Mouse (Mus musculus) kidney, adult 2 months (tissue): ENCODE results near the gene Ptprd. TPM values are rescaled to one million over a fixed set of nuclear protein-coding genes. Genes with fewer than 3 reads are reported as not detected.

Source experiments
- DNase-seq: peaks from one replicate; pipeline ENCODE4 v3.0.0; 2021
- H3K27ac ChIP-seq: fragments of 200-500 bp; 2 replicates; pipeline ENCODE4 v1.5.1; 2012; ENCODE audit warnings: low read depth, low read length, control low read depth, inconsistent platforms; ENCODE audit not compliant: insufficient read depth
- H3K27me3 ChIP-seq: fragments of 200-500 bp; replicated peaks from 2 replicates; pipeline ENCODE4 v1.6.1; 2012; ENCODE audit warnings: mild to moderate bottlenecking, moderate library complexity, low read length, inconsistent platforms; ENCODE audit not compliant: control insufficient read depth, insufficient read depth
- H3K36me3 ChIP-seq: fragments of 200-500 bp; 2 replicates; pipeline ENCODE4 v1.6.1; 2012; ENCODE audit warnings: mild to moderate bottlenecking, moderate library complexity, low read length, inconsistent platforms; ENCODE audit not compliant: control insufficient read depth, insufficient read depth
- H3K4me1 ChIP-seq: fragments of 200-500 bp; 2 replicates; pipeline ENCODE4 v1.6.1; 2011; ENCODE audit warnings: low read length; ENCODE audit not compliant: control insufficient read depth, insufficient read depth
- H3K4me3 ChIP-seq: fragments of 200-500 bp; 2 replicates; pipeline ENCODE4 v1.5.1; 2011; ENCODE audit warnings: mild to moderate bottlenecking, low read depth, low read length, control low read depth; ENCODE audit not compliant: insufficient read depth
- CTCF ChIP-seq: fragments of 200-500 bp; conservative IDR thresholded peaks from 2 replicates; pipeline ENCODE4 v1.5.1; 2011; ENCODE audit warnings: low read depth, mild to moderate bottlenecking, control low read depth, low read length, moderate library complexity, mixed read lengths; ENCODE audit not compliant: insufficient read depth, insufficient read length
- POLR2A ChIP-seq: fragments of 200-500 bp; IDR thresholded peaks from one replicate; pipeline ENCODE4 v1.6.1; 2011; ENCODE audit warnings: low read depth, low read length, control low read depth
- WGBS: fragments of 180-500 bp; shearing (Covaris S2); methylation state at CpG from one replicate; pipeline ENCODE4 v1.1.7; 2018; 5-methylcytosine and 5-hydroxymethylcytosine counted together
- polyA plus RNA-seq: library from polyadenylated mRNA; depleted of rRNA; stranded (reverse); fragments of >200 nt; gene quantifications from 2 replicates; pipeline ENCODE4 v1.2.3, GENCODE M21; 2012

Gene Ptprd
- polyA plus RNA-seq, 1 experiment = 30.0 TPM

DNA sequence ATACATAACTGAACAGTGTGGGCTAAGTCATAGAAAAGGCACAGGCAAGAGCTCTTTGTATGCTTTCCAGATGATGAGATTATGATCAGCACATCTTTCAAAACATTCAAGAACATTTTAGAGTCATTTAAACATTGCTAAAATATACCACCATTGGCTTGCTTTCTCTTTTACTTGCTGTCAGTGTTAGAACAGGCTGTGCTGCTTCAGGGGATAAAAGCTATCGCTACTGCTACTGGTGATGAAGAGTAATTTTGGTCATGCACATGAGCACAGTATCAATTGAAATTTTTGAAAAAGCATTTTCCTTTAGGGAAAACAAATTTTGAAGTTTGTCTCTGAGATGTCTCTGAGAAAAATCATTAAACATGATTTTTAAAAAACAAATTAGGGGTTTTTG is 1056.7 kb downstream of the Ptprd start:
- no peak for DNase-seq
- H3K27ac ChIP-seq = no peak overlapping the region
- no peaks in the 10 kb centered on the region for H3K27me3 ChIP-seq
- 98% methylated on average over 1 of the region's 1 CpGs for WGBS
- no peak overlapping the region for H3K4me3 ChIP-seq
- TF ChIP-seq CTCF = no peak
- no peak for TF ChIP-seq POLR2A
- no peaks in the 10 kb centered on the region for H3K36me3 ChIP-seq
- H3K4me1 ChIP-seq = no peaks in the 10 kb centered on the region

DNA sequence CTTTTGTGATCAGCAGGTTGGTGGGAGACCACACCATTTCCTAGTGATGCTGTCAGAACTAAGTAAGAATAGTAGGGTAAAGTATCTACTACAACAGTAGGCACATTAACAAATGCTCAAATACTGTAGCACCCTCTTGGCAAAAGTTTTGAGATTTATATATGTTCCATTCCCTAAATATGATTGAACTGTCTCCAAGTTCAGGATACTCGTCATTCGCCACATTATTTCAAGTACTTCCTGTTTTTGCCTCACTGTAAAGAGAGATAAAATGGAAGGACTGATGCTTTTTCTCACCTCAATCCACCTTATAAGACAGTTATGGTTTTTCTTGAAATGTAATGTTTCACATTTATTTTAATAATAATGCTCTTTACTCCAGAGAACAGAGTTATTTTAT is 1086.9 kb downstream of the Ptprd start:
- Histone ChIP-seq H3K27ac (no peak overlapping the region), H3K36me3 (no peaks in the 10 kb centered on the region), H3K4me1 (no peaks in the 10 kb centered on the region), H3K27me3 (no peaks in the 10 kb centered on the region), H3K4me3 (no peak overlapping the region)
- TF ChIP-seq POLR2A (no peak), CTCF (no peak)
- 72% methylated on average over 2 of the region's 2 CpGs for WGBS
- no peak for DNase-seq

DNA sequence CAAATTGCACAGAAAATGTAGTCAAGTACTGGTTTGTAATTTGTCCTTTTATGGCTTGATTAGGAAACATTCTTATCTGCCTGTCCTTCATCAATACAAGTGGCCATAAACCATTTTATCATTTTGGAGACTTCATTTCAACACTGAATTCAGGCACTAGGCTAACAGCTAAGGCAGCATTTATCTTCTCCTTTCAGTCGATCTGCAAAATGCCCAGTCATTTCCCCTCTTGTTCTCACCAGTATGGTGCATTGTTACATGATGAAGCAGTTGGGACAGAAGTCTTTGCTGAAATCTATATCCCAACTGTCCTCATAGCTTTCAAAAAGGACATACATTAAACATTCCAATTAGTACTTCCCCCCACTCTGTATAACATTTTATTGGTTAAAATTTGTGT is 1100.9 kb downstream of the Ptprd start:
- Histone ChIP-seq H3K27ac (no peak overlapping the region), H3K36me3 (no peaks in the 10 kb centered on the region), H3K4me3 (no peak overlapping the region), H3K27me3 (no peaks in the 10 kb centered on the region), H3K4me1 (no peaks in the 10 kb centered on the region)
- no peak for DNase-seq
- TF ChIP-seq CTCF (no peak), POLR2A (no peak)
- 75% methylated on average over 1 of the region's 1 CpGs for WGBS

DNA sequence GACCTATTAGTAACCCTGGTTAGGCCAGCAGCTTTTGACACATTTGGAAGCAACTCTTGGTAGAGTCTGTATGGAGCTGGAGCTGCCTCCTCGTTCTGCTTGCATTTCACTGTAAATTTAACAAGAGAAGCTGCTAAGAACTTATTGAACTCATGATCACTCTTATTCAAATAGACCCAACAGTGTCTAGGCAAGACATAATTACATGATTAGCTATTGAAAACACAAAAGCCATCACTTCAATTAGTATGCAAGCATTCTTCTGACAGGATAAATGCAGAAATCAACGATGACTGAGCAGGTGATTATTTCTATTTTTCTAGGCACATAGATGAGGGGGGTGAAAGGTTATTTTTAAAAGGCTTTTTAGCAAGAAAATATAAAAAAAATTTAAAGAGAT is 1104.5 kb downstream of the Ptprd start:
- WGBS = 85% methylated on average over 2 of the region's 2 CpGs

DNA sequence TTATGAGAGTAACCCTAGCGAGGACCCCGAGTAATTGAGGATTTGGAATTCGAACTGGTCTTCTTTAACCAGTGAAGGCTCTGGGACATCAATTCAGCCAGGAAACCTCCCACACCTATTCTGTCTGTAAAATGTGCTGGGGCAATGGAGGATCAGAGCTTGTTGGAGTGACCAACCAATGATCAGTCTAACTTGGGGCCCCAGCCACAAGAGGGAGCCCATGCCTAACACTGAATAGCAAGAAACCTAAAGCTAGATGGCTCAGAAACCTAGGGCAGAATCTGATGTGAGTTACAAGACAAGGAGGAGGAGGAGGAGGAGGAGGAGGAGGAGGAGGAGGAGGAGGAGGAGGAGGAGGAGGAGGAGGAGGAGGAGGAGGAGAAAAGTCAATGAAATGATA is 1128.6 kb downstream of the Ptprd start:
- peak; percentile 64 for DNase-seq
- no peak overlapping the region for H3K27ac ChIP-seq
- H3K4me3 ChIP-seq = no peak overlapping the region
- H3K27me3 ChIP-seq = no peaks in the 10 kb centered on the region
- WGBS = 18% methylated on average over 3 of the region's 3 CpGs
- peak; percentile 78 for TF ChIP-seq CTCF
- no peak for TF ChIP-seq POLR2A
- H3K36me3 ChIP-seq = no peaks in the 10 kb centered on the region
- no peaks in the 10 kb centered on the region for H3K4me1 ChIP-seq

More for the DNA sequence above, 1104.5 kb downstream of the Ptprd start:
- Histone ChIP-seq H3K36me3 (no peaks in the 10 kb centered on the region), H3K4me3 (no peak overlapping the region), H3K27me3 (no peaks in the 10 kb centered on the region), H3K4me1 (no peaks in the 10 kb centered on the region), H3K27ac (no peak overlapping the region)
- TF ChIP-seq CTCF (no peak), POLR2A (no peak)
- DNase-seq = no peak

DNA sequence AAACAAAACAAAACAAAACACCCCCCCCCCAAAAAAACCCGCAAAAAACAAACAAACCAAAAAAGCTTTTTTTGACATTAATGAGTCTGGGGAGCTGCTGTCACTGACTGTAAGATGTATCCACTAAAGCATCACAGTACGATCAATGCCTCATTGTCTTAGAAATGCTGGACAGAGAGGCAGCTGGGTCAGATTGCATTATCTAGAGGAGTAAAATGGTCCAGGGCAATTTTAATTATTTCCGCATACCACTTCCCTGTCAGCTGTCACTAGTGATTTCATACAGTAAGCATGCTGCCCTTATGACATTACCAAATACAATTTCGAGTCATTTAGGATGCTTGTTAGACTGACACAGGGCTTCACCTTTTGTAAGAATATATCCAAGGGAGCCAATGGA is 1134.2 kb downstream of the Ptprd start:
- Histone ChIP-seq H3K4me1 (no peaks in the 10 kb centered on the region), H3K27me3 (no peaks in the 10 kb centered on the region), H3K27ac (no peak overlapping the region), H3K36me3 (no peaks in the 10 kb centered on the region), H3K4me3 (no peak overlapping the region)
- DNase-seq = no peak
- TF ChIP-seq CTCF = no peak
- no peak for TF ChIP-seq POLR2A
- WGBS = 76% methylated on average over 4 of the region's 4 CpGs

DNA sequence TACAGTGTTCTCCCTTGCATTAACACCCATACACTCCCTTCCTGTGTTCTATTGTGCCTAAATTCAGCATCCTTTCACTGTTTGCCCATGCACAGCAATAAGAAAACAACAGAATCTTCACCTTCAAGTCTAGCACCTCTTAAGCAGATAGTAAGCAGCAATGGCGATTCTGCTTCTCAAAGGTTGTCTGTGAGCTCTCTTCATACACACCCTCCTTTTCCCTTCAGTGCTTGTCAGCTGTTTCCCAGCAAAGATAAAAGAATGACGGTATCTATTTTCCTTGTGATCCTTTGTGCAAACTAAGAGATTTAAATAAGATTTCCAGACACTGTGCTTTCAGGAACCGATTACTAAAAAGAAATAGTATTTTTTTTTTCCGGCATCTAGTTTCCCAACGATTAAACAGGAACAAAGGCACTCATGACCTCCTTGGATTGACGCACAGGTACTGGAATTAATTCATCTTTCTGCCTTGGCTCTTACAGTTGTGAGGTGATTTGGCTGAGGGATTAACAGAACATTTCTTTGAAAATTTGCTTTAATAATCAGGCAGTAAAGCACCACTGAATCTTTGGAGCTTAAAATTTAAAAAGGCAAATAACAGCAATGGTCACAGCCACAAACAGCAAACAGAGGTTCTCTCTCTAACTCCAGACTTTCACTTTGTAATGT is 1161.1 kb downstream of the Ptprd start:
- Histone ChIP-seq H3K4me3 (no peak overlapping the region), H3K36me3 (no peaks in the 10 kb centered on the region), H3K4me1 (no peaks in the 10 kb centered on the region), H3K27me3 (no peaks in the 10 kb centered on the region), H3K27ac (no peak overlapping the region)
- WGBS = 71% methylated on average over 6 of the region's 6 CpGs
- no peak for DNase-seq
- no peak for TF ChIP-seq CTCF
- no peak for TF ChIP-seq POLR2A
